Mouse (Mus musculus) T-helper 17 cell (primary cell): ENCODE measurements around the gene Fam161a.

Experiments used
- in situ Hi-C, 2 experiments: fragments of 300-600 bp; cut with MboI, MseI; formaldehyde crosslinking; loops; 1 replicate in 1 of 2; 2 replicates in 1 of 2; pipeline ENCODE4 v1.15.1; 2025; ENCODE audit warnings: high pct_unique_total_duplicates in 2 of 2

Gene Fam161a

DNA sequence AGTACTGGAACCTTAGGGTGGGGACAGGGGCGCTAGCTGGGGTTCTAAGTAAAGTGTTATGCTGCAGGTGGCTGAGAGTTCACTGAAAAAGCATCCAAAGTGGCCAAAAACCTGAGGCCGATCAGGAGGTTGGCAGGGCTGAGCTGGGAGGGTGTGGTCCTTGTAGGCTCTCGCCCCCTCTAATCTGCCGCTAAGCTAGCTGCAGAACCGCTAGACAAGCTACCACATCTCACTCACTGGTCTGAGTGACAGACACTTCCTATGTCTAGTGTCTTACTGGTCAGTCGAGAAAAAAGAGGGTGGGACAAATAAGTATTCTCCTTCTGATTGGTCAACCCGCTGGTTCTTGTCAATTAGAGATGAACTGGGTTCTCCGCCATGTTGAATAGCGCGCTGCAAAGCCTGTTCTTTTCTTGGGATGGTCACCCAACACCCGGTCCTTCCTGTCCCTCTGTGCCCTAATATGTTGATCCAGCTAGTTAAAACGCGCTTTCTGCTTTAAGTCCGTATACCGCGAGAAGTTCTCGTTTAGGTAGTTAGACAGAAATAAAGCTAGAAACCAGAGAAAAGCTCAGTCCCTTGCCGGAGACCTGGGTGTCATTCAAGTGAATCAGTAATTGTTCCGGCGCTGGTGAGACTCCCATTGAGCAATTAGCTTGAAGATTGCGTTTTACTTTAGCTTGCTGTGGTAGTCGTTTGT, at the start of gene Fam161a:
Gene Fam161a (plus strand): TSS at position 51 of the 700 bp plus-strand sequence.
- in situ Hi-C loops = loop anchor here in 1 of 2 experiments (5.0 kb wide), 1 partner anchor 265 kb away; no protein-coding TSS in a partner anchor

DNA sequence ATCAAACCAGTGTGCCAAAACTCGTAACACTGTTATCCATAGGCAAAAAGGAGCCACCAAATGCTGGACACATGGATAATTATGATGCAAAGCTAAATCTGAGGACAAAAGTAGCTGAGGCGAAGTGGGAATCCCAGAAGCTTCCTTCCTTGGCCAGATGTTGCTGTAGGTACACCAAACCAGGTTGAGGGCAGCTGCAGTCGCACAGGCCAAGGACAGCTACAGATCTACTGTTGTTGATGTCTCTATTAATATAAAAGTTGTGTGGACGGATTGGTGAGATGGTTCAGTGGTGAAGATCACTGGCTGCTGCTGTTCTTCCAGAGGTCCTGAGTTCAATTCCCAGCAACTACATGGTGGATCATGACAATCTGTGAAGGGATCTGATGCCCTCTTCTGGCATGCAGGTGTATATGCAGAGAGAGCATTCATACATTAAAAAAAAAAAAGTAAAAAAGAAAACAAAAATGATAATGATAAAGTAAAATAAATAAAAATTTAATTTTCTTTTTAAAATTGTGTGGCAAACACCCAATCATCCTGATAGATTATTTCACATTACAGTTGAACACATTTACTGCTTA, 49.4 kb upstream of the Fam161a start:
- in situ Hi-C loops = loop anchor here (5.0 kb wide), 3 partner anchors 96 to 326 kb away; partner anchors contain the start of gene B3gnt2 (in 1 of the 2)

DNA sequence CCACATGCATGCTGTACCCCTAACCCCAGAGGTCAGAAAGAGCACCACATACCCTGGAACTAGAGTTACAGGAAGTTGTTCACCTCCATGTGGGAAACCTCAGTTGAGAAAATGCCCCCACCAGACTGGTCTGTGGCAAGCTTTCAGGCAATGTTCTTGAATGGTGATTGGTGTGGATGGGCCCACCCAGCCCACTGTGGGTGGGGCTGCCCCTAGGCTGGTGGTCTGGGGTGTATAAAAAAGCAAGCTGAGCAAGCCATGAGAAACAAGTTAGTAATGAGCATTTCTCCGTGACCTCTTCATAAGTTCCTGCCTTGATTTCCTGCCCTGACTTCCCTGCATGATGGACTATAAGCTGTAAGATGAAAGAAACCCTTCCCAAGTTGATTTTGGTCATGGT, 45.2 kb upstream of the Fam161a start:
- in situ Hi-C loops = no loop called here

DNA sequence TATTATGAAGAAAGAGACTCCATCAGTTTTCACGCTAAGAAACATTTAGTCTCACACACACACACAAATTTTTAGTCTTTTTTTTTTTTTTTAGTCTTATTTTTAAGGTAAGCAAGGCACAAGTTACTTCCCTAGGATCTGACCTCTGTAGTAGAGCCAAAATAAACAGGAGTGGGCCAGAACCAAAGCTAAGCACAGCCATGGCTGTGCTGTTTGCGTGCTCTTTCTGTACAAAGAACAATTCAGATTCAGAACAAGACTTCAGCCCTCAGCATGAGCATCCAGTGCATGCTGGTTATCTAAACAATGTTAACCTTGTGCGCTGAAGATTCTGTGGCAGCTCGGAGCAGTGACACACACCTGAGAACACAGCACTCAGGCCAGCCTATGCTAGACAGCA, 42.9 kb upstream of the Fam161a start:
- in situ Hi-C loops = no loop called here

DNA sequence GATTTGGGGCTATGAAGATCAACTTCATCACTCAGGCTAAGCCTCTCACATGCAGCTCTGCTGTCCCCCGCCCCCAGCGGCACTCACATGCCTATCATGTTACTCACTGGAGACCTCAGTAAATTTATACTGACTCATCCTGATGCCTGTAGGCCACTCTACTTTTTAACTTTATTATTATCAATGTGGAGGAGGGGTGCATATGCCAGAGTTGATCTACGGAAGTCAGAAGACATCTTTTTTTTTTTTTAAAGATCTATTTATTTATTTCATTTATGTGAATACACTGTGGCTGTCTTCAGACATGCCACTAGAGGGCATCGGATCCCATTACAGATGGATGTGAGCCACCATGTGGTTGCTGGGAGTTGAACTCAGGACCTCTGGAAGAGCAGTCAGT, 41.8 kb upstream of the Fam161a start:
- in situ Hi-C loops = no loop called here

DNA sequence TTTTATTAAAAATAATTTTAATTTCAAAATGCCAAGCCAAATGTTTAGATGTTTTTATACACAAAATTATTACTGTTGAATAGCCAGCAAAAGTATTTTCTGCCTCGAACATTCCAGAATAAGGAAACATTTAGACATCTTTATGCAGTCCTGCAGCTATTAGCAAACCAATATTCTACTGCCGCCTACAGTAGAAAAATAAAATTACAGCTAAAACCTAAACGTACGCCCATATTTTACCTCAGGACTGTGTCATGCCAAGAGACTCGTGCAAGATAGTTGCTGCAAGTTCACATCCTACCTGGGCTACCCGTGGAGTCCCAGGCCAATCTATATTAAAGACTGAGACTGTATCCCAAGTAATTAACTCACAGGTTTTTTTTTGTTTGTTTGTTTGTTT, 37.8 kb upstream of the Fam161a start:
- in situ Hi-C loops = no loop called here

DNA sequence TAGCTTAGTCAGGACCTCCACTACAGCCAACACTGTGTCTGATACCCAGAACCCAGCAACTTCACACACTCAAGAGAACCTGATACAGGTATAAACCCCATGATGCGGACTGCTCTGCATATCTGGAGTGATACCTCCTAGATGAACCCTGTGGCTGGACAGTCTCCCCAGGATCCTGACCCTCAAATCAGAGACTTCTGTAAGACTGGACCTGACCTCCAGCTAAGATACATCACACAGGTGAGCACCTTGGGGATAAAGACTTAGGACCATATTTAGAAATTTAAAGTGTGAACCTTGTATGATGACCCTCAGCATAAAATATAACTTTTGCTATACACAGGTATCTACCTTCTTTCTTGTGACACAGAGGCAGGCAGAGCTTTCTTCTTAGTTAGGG, 36.8 kb upstream of the Fam161a start:
- in situ Hi-C loops = loop anchor here in 1 of 2 experiments (10.0 kb wide), 1 partner anchor 1234 kb away; no protein-coding TSS in a partner anchor

DNA sequence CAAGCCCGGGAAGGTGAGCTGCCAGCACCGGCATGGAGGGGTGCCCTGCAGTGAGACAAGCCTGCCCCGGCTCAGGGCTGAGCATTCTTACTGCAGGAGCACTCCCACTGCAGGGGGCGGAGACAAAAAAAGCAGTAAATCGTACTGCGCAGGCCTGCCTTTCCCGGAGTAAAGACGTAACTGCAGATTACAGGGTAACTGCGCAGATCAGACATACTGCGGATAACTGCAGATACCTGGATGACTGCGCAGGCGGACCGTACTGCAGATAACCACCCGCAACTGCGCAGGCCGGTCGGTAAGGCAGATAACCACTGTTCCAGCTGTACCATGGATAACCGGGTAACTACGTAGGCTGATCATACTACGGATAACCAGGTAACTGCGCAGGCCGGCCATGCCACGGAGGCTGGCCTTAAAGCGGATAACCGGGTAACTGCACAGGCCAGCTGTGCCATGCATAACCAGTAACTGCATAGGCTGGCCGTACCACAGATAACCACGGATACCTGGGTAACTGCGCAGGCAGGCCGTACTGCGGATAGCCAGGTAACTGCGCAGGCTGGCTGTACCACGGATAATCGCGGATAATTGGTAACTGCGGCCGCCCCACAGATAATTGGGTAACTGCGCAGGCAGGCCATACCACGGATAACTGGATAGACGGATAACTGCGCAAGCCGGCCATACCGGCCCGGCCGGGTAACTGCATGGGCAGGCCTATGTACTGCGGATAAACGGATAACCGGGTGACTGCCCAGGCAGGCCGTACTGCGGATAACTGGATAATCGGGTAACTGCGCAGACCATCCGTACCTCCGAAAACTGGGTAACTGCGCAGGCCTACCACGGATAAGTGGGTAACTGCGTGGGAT, 35.3 kb upstream of the Fam161a start, which contains the start of gene Zrsr1:
Gene Zrsr1 (plus strand): TSS at position 171 of the 875 bp plus-strand sequence.
- in situ Hi-C loops = loop anchor here in 1 of 2 experiments (10.0 kb wide), 1 partner anchor 1233 kb away; no protein-coding TSS in a partner anchor

DNA sequence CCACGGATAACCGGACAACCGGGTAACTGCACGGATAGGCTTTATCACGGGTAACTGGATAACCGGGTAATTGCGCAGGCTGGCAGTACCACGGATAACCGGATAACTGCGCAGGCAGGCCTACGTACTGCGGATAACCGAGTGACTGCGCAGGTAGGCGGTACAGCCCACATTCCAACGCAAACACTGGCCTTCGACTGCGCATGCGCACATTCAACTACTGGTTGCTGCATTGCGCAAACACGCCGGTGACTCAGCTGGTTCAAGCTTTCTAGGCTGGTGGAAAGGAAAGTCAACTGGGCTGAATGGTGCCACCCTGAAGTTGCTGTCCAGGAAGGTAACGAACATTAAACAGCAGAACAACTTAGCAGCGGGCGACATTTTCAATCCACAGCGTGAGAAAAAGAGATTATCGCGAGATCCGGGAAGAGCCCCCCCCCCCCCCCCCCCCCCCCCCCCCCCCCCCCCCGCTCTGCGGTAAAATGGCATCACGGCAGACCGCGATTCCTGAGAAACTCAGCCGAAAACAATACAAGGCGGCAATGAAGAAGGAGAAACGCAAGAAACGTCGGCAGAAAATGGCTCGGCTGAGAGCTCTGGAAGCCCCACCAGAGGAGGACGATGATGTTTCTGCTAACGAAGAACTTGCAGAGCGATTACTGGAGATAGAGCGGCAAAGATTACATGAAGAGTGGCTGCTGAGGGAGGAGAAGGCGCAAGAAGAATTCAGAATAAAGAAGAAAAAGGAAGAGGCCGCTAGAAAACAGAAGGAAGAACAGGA, 34.4 kb upstream of the Fam161a start:
- in situ Hi-C loops = loop anchor here in 1 of 2 experiments (10.0 kb wide), 1 partner anchor 1232 kb away; no protein-coding TSS in a partner anchor

DNA sequence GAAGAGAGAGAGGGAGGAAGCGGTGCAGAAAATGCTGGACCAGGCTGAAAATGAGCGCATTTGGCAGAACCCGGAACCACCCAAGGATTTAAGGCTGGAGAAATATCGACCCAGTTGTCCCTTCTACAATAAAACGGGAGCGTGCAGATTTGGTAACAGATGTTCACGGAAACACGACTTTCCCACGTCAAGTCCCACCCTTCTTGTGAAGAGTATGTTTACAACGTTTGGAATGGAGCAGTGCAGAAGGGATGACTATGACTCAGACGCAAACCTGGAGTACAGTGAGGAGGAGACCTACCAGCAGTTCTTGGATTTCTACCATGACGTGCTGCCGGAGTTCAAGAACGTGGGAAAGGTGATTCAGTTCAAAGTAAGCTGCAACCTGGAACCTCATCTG, 33.7 kb upstream of the Fam161a start:
- in situ Hi-C loops = loop anchor here in 1 of 2 experiments (10.0 kb wide), 1 partner anchor 1231 kb away; no protein-coding TSS in a partner anchor

DNA sequence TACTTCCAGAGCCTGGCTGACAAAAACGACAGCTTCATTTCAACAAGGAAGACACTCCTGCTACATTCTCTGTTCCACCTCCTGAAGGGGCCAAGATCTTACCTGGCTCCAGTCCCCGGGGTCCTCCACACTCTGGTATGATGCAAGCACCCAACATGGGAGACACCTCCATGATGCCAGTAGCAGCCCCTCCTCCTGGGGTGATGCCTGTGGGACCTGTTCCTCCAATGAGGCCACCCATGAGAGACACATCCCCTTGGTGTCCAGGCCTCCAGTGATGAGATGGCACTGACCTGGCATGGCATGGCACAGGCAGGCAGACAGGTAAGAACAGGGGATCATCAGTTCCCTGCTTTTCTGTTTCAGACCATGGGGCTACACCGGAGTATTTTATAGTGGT, 29.1 kb upstream of the Fam161a start:
- in situ Hi-C loops = loop anchor here in 1 of 2 experiments (10.0 kb wide), 1 partner anchor 1227 kb away; no protein-coding TSS in a partner anchor

DNA sequence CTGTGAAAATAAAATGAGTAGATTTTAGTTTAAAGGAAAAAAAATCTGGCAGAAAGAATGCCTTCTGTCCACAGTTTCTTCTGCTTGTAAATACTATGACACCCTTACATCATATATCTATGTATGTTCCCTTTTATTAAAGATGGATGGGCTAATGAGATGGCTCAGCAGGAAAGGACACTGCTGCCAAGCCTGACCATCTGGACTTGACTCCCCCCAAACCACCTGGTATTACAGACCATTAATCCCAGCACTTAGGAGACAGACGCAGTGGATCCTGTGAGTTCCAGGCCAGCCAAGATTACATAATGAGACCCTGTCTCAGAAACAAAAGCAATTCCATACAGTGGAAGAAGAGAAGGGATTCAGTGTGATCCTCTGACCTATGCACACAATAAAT, 28.6 kb upstream of the Fam161a start:
- in situ Hi-C loops = loop anchor here in 1 of 2 experiments (10.0 kb wide), 1 partner anchor 1226 kb away; no protein-coding TSS in a partner anchor

DNA sequence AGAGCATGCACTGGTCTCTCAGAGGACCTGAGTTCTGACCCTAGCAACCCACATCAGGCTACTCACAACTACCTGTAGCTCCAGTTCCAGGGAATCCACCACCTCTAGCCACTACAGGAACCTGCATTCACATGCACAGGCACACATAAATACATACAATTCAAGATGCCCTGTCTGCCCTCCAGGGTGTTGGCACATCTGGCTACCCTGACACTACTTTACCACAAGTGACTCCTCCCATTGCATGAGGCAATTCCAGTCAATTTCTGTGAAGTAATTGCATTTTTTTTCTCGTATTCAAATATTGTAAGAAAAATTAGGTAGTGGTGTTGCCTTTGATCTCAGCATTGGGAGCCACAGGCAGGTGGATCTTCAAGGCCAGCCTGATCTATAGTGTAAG, 28.1 kb upstream of the Fam161a start:
- in situ Hi-C loops = loop anchor here in 1 of 2 experiments (10.0 kb wide), 1 partner anchor 1226 kb away; no protein-coding TSS in a partner anchor

DNA sequence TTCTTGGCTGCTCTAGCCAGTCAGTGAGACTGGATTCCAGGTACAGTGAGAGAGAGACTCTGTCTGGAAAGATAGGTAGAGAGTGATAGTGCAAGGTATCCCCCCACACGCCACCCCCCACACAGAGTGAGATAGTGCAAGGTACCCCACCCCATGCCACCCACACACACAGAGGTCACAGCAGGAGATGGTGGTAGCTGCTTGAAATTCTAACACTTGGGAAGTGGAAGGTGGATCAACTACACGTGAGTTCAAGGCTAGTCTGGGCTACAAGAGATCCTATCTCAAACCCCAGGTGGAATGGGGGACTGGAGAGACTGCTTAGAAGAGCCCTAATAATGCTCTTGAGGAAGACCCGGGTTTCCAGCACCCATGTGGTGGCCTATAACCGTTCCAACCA, 26.3 kb upstream of the Fam161a start:
- in situ Hi-C loops = no loop called here

DNA sequence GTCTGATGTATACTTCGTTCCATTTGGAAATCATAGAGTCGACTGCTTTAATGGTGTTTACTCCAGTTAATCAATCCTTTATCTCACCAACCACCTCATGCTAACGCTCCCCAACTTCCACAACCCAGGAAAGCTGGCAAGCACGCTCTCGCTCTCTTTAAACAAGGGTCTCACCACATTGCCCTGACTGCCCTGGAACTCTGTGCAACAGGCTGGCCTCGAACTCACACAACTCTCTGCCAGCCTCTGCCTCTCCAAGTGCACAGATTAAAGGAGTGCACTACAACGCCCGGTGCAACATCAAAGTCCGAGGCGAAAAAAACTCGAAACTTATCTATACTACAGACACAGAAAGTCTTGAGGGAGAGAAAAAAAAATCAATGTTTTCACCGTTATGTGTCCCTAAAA, 25.8 kb upstream of the Fam161a start:
- in situ Hi-C loops = no loop called here

DNA sequence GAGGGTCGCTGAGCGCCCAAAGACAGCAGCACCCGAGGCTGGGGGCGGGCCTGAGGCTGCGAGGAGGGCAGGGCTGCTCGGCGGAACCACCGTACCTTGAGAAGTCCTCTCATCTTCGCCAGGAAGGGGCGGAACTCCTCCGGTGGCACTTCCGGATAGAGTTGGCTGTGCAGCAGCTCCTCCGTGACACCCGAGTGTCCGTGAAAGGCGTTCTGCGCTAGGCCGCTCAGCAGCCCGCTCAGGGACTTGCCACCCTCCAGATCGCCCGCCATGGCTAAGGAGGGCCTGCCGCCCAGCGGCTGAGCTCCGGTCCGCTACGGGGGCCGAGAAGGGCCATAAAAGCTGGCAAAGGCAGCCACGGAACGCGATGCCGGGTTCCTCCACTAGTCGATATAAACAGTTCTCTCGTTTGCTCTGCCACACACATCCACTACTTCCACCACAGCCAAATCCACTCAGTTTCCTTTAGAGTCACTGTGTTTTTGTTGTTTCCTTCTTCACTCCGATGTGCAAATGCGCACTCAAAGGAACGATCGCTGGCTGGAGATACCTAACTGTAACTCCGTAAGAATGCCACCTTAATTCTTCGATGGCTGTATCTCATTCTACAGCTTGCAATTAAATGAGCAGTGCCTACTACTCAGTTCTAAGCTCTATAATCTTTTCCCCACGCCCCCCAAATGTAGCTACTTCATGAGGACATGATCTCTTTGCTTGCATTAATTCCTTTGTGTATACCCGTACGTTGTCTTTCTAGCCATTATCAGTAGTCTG, 25.2 kb upstream of the Fam161a start, which contains the start of the genes Gm28048 and Commd1:
Gene Gm28048 (minus strand): TSS at position 107 of the 774 bp plus-strand sequence.
Gene Commd1 (minus strand): TSS at position 399 of the 774 bp plus-strand sequence.
- in situ Hi-C loops = no loop called here

DNA sequence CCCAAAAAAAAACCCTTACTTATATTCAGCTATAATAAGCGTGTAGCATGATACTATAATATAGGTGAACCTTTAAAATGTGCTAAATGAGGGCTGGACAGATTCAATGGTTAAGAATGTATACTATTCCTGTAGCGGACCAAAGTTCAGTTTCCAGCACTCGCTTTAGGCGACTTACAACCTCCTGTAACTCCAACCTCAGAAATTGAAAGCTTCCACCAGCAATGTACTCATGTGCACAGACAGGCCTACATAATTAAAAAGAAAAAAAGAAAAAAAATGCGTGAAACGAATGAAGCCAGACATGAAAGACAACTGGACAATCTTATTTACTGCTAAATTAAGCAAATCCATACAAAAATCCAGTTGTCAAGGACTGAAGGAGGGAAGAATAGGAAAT, 24.5 kb upstream of the Fam161a start:
- in situ Hi-C loops = no loop called here

DNA sequence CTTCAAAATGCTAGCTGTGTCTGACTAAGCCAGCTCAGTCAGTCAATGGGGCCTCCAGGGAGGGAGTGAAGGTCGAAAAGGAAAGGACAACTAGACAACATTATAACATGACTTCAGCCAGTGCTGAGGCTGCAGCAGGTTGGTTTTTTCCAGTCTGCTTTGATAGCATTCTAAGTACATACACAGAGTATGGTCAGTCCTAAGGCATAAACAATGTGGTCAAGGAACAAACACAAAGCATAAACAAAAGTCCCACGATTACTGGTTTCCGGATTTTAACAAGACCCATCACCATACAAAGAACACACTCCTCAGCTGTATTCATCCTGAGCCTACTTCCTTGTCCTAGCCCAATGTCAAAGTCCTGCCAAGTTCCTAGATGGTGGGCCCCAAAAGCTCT, 21.8 kb upstream of the Fam161a start:
- in situ Hi-C loops = no loop called here

DNA sequence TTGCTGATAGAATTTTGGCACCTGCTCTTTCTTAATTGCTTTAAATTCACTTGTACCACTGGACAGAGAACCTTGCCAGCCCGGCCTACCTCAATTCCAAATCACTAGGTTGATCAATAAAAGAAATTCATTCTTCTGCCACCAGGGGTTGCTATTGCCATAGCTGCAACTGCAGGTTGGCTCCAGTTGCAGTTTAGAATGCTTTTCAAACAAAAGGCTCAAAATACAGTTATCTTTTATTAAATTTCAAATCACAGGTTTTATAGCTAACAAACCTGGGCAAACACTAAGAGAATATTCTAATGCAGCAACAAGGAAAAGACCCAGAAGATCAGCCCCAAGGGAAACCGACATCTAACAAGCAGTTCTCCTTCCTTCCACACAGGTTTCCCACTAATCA, 20.0 kb upstream of the Fam161a start:
- in situ Hi-C loops = no loop called here

DNA sequence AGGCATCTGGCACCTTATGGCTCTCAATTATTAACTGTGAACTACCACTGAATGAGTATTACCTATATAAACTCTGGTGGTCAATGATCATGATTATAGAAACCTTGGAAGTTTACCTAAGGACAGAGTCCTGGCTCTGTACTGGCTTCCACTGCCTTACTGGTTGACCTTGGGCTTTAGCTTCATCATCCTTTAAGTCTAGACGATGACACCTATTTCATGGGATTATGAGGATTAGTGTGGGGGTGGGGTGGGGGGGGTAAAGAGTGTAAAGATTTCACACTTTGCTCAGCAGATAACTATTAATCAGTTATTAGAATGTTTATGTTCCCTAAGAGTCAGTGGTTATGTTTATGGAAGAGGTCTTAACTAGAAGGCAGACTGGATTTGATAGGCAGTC, 17.5 kb upstream of the Fam161a start:
- in situ Hi-C loops = no loop called here
